Mouse (Mus musculus): Measurements from ENCODE around the gene Dhrs11. TPM values are rescaled to one million over a fixed set of nuclear protein-coding genes. Genes with fewer than 3 reads are reported as not detected.

The Dhrs11 gene
- total RNA-seq, 2 experiments from 2014 or later, result 838 to 897 TPM

GRCm38 (mm10) chr11:84825261-84825807, 3.5 kb downstream of the Dhrs11 start:
- no peak for ATAC-seq (replicated peaks; ENCODE audit: low FRiP score, poor library complexity, severe bottlenecking)

DNA sequence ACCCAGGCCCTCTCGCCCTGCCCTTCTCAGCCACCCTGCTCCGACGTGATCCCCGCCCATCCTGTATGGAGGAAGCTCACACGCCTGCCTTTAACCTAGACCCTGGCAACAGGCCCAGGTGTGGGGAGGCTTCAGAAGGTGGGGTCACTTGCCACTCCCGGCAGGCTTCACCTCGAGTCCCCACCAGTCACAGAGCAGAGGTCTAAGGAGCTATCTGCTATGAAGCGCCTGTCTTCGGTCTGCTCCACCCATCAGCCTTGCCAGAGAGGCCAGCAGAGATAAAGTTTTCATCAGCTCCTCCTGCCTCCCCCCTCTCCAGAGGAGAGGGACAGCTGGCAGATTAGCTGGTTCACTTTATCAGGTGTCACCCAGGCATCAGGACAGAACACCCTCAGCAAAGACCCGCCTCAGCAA, 5.3 kb downstream of the Dhrs11 start:
- peak; percentile 62 for ATAC-seq (replicated peaks; ENCODE audit: low FRiP score, poor library complexity, severe bottlenecking)

DNA sequence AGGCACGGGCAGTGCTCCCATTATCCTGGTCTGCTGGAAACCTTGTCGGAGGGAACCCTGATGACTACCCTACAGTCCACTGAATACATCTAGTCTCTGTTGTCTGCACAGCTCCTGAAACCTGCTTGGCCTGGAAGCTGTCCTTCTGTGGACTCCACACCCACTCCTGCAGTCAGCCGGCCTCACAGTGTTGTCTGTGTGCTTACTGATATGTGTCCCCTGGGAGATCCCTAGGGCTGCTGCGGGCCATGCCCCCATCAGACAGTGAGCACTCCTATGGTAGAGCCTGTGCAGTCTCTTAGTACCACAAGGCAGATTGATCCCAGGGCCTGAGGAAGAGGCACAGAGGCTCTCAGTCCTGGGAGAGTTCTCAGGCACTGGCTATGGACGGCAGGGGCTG, 6.3 kb downstream of the Dhrs11 start:
- ATAC-seq (replicated peaks; ENCODE audit: low FRiP score, poor library complexity, severe bottlenecking), result peak; percentile 17

DNA sequence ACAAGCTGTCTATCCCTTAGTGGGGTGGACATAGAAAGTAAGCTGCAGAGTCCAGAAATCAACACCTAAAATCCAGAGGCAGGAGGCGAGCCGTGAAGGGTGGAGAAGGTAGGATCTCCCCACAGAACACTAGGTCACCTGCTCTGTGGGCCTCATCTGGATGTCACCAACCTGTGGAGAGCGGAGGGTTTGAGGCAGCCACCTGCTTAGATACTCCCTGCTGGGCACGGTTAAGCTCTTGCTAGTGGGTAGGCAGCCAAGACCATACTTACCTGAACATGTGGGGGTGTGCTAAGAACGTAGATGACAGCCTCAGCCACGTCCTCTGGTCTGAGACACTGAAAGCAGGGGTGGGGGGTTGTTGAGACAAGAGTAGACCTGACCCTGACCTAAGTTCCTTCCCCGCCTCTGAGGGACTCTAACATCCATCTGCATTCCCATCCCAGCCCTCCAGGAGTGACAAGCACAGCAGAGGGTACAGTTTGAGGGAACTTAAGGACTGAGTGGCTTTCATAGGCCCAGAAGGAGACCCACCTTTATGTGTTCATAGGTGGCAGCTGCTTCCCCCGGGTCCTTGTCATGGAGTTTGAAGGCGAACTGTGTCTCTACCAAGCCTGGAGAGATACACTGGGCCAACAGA, 7.5 kb downstream of the Dhrs11 start:
- no peak for ATAC-seq (replicated peaks; ENCODE audit: low FRiP score, poor library complexity, severe bottlenecking)

- peak; percentile 51 for ATAC-seq (replicated peaks; ENCODE audit: low FRiP score, poor library complexity, severe bottlenecking)
Observed at GRCm38 (mm10) chr11:84818961-84819692, 9.7 kb downstream of the Dhrs11 start, which contains the start of gene Mrm1. Gene Mrm1, minus strand, starts transcription at chr11:84819515.

DNA sequence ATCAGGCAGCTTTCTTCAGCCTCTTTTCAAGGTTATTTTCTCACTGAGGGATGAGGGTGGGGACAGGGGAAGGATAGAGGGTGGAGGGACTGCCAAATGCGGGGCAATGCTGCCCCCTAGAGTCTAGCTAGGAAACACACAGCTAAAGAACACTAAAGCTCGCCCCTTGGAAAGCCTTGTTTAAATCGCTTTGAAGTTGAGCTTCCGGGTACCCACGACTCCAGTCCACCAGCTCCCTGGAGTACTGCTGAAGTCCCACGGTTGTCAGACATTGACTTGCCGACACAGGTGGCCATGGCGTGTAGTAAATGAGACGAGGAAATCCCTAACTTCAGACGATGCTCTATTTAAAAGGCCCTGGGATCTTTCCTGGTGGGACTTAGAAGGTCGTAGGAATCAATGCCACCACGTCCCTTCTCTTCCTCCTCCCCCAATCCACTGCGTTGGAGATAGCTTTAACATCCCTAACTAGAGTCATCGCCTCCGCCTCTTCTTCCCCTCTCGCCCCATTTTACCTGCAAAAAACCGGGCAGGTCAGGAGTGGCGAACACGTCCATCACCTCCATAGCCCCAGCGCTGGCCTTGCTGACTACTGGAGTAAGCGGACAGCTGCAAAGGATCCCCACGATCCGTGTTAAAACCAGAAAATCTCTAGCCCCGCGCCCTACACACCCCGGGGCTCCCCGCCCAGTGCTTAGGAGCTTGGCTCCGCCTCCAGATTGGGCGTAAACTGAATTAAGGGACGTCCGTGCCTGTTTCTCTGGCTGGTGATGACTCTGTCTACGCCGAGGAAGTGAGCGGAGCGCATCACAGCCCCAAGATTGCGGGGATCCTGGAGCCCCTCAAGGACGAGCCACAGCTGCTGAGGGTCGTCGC, 10.5 kb downstream of the Dhrs11 start:
- ATAC-seq (replicated peaks; ENCODE audit: low FRiP score, poor library complexity, severe bottlenecking), result peak; percentile 53

- no peak for ATAC-seq (replicated peaks; ENCODE audit: low FRiP score, poor library complexity, severe bottlenecking)
Observed at GRCm38 (mm10) chr11:84817362-84817761, 11.4 kb downstream of the Dhrs11 start.

GRCm38 (mm10) chr11:84813724-84814510, 14.9 kb downstream of the Dhrs11 start:
- ATAC-seq (replicated peaks; ENCODE audit: low FRiP score, poor library complexity, severe bottlenecking), result peak; percentile 48

- no peak for ATAC-seq (replicated peaks; ENCODE audit: low FRiP score, poor library complexity, severe bottlenecking)
Observed at GRCm38 (mm10) chr11:84804373-84804772, 24.4 kb downstream of the Dhrs11 start.

- peak; percentile 88 for ATAC-seq (replicated peaks; ENCODE audit: low FRiP score, poor library complexity, severe bottlenecking)
Observed at GRCm38 (mm10) chr11:84797627-84798353, 31.0 kb downstream of the Dhrs11 start.

GRCm38 (mm10) chr11:84797026-84797425, 31.8 kb downstream of the Dhrs11 start:
- no peak for ATAC-seq (replicated peaks; ENCODE audit: low FRiP score, poor library complexity, severe bottlenecking)

DNA sequence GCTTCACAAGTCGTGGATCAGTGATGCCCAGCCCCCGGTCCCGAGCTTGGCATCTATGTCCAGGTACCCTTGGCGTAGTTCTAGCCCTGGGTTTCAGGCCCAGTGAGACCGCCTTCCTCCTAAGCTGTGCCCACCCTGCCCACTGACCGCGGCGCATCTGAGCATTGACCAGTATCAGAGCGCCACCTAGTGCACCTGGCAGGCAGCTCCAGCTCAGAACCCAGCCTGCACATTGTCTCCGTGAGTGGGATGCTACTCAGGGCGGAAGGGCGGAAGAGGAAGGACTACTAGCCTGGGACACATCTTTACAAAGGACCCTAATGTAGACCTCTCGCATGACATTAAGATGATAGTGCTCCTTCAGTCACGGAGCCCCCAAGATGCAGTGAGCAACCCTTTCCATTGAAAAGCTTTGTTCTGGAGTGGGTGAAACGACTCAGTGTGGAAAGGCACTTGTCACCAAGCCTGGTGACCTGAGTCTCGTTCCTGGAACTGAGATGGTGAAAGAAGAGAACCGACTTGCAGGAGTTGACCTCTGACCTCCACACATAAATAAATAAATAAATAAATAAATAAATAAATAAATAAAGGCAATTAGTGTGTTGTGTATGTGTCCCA, 34.2 kb downstream of the Dhrs11 start:
- ATAC-seq (replicated peaks; ENCODE audit: low FRiP score, poor library complexity, severe bottlenecking), result peak; percentile 46; the same call in 1 of the 2 replicates

DNA sequence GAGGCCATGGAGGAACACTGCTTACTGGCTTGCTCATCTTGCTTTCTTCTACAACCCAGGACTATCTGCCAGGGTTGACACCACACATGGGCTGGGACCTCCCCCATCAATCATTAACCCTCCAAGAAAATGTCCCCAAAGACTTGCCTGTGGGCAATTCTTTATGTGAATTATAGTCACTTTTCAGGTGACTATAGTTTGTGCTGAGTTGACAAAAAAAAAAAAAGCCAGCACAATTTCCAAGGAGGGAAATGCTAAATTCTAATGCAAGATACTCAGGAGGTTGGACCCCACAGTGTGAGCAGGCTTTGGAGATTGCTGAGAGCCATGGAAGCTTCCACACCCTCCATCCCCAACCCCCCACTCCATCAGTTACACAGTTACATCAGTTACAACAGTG, 35.2 kb downstream of the Dhrs11 start:
- ATAC-seq (replicated peaks; ENCODE audit: low FRiP score, poor library complexity, severe bottlenecking), result no peak

DNA sequence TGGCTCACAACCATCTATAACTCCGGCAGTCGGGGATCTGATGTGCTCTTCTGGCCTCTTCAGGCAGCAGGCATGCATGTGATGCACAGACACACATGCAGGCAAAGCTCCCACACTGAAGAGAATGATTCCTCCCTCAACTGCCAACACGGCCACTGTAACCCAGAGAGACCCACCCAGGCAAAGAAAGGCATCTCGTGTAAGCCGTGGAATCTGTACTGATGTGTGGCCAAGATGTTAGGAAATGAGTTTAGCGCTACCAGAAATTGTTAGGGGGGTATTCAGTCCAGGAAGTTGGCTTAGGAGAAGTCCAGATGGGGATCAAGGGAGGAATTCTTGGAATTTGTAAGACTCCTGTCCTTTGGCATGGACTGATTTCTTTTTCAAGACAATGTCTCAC, 38.4 kb downstream of the Dhrs11 start:
- ATAC-seq (replicated peaks; ENCODE audit: low FRiP score, poor library complexity, severe bottlenecking), result no peak

- ATAC-seq (replicated peaks; ENCODE audit: low FRiP score, poor library complexity, severe bottlenecking), result no peak
Observed at GRCm38 (mm10) chr11:84780143-84780870, 48.5 kb downstream of the Dhrs11 start.

- no peak for ATAC-seq (replicated peaks; ENCODE audit: low FRiP score, poor library complexity, severe bottlenecking)
Observed at GRCm38 (mm10) chr11:84775560-84775959, 53.2 kb downstream of the Dhrs11 start.

GRCm38 (mm10) chr11:84774870-84775514, 53.8 kb downstream of the Dhrs11 start:
- no peak for ATAC-seq (replicated peaks; ENCODE audit: low FRiP score, poor library complexity, severe bottlenecking)
